Mouse (Mus musculus) limb, embryonic 14.5 days (tissue): ENCODE data around the gene Ddx39b. TPM values are rescaled to one million over a fixed set of nuclear protein-coding genes. Genes with fewer than 3 reads are reported as not detected.

ENCODE experiments used
- ATAC-seq: fragments of 200-750 bp; cut with Nextera tagmentation; 2 replicates; pipeline ENCODE4 v1.8.0; 2017; ENCODE audit warnings: low read depth, moderate number of reproducible peaks, moderate TSS enrichment; ENCODE audit not compliant: low FRiP score
- DNase-seq: peaks from one replicate; pipeline ENCODE4 v3.0.0-alpha.2; 2015; ENCODE audit warnings: low spot score
- H3K27ac ChIP-seq: fragments of 300-500 bp; sonication (generic); replicated peaks from 2 replicates; pipeline ENCODE4 v1.5.1; 2014; ENCODE audit warnings: low read depth, mild to moderate bottlenecking, low read length, moderate library complexity, mixed read lengths
- H3K27me3 ChIP-seq: fragments of 300-500 bp; sonication (generic); 2 replicates; pipeline ENCODE4 v1.6.1; 2014; ENCODE audit warnings: low read length, mixed read lengths; ENCODE audit not compliant: control insufficient read depth, insufficient read depth
- H3K36me3 ChIP-seq: fragments of 300-500 bp; sonication (generic); 2 replicates; pipeline ENCODE4 v1.6.1; 2014; ENCODE audit warnings: mild to moderate bottlenecking, low read length, moderate library complexity, mixed read lengths; ENCODE audit not compliant: control insufficient read depth, insufficient read depth
- H3K4me1 ChIP-seq: fragments of 300-500 bp; sonication (generic); 2 replicates; pipeline ENCODE4 v1.6.1; 2014; ENCODE audit warnings: antibody characterized with exemption, low read length, mixed read lengths; ENCODE audit not compliant: control insufficient read depth, insufficient read depth
- H3K4me2 ChIP-seq: fragments of 300-500 bp; sonication (generic); replicated peaks from 2 replicates; pipeline ENCODE4 v1.6.1; 2014; ENCODE audit warnings: low read depth, mild to moderate bottlenecking, low read length, moderate library complexity; ENCODE audit not compliant: severe bottlenecking
- H3K4me3 ChIP-seq: fragments of 300-500 bp; sonication (generic); replicated peaks from 2 replicates; pipeline ENCODE4 v1.5.1; 2014; ENCODE audit warnings: low read length
- H3K9ac ChIP-seq: fragments of 300-500 bp; sonication (generic); 2 replicates; pipeline ENCODE4 v1.6.1; 2014; ENCODE audit warnings: mild to moderate bottlenecking, low read depth, low read length, moderate library complexity; ENCODE audit not compliant: severe bottlenecking
- H3K9me3 ChIP-seq: fragments of 300-500 bp; sonication (generic); 2 replicates; pipeline ENCODE4 v1.6.1; 2016; ENCODE audit warnings: low read length; ENCODE audit not compliant: control insufficient read depth
- POLR2A ChIP-seq: fragments of 200-500 bp; IDR thresholded peaks from 2 replicates; pipeline ENCODE4 v1.8.0; 2012; ENCODE audit warnings: inconsistent platforms, mild to moderate bottlenecking, moderate library complexity, borderline replicate concordance; ENCODE audit not compliant: insufficient read depth, insufficient read length; ENCODE audit errors: extremely low read depth
- WGBS: fragments of 180-500 bp; shearing (Covaris S2); extraction: QIAGEN DNeasy Blood & Tissue Kit; methylation state at CpG from one replicate; pipeline ENCODE4 v1.1.7; 2014; 5-methylcytosine and 5-hydroxymethylcytosine counted together
- polyA plus RNA-seq, 2 experiments: library from polyadenylated mRNA; depleted of rRNA in 1 of 2; stranded (reverse) in 1 of 2; unstranded in 1 of 2; fragments of >200 nt; fragmentation: Nextera tagmentation in 1 of 2; extraction: Ambion mirVana in 1 of 2; gene quantifications; 2 replicates each; pipeline versions ENCODE4 v1.2.1 to v1.2.3; 2012 to 2014

Gene Ddx39b
- polyA plus RNA-seq, 2 experiments = 416 to 877 TPM

DNA sequence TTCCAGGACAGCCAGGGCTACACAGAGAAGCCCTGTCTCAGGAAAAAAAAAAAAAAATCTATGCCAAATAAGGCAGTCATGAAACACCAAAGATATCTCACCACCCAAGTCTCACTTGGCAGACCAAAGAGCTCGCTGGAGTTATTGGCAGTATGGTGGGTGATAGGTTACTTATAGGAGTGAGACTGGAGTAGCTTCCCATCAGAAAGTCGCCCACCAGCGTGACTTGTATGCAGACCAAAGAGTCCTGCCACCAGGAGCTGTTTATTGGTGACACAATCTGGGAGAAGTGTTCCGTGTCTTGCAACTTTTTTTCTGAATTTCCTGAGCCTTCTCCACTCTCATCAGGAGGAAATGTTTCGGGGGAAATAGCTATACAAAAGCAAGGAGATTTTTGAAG is 1.8 kb upstream of the Ddx39b start:
- DNase-seq (no peak), ATAC-seq (no peak)
- Histone ChIP-seq H3K27ac (no peak overlapping the region), H3K4me3 (no peak overlapping the region), H3K4me2 (0 out of 2 replicates have a peak overlapping the region, but pooled peaks have one; percentile 5), H3K36me3 (peaks cover 18% of the 10 kb centered on the region), H3K4me1 (peaks cover 22% of the 10 kb centered on the region), H3K9ac (no peak overlapping the region), H3K9me3 (no peaks in the 10 kb centered on the region), H3K27me3 (no peaks in the 10 kb centered on the region)
- TF ChIP-seq POLR2A = no peak
- 76% methylated on average over 5 of the region's 5 CpGs for WGBS

DNA sequence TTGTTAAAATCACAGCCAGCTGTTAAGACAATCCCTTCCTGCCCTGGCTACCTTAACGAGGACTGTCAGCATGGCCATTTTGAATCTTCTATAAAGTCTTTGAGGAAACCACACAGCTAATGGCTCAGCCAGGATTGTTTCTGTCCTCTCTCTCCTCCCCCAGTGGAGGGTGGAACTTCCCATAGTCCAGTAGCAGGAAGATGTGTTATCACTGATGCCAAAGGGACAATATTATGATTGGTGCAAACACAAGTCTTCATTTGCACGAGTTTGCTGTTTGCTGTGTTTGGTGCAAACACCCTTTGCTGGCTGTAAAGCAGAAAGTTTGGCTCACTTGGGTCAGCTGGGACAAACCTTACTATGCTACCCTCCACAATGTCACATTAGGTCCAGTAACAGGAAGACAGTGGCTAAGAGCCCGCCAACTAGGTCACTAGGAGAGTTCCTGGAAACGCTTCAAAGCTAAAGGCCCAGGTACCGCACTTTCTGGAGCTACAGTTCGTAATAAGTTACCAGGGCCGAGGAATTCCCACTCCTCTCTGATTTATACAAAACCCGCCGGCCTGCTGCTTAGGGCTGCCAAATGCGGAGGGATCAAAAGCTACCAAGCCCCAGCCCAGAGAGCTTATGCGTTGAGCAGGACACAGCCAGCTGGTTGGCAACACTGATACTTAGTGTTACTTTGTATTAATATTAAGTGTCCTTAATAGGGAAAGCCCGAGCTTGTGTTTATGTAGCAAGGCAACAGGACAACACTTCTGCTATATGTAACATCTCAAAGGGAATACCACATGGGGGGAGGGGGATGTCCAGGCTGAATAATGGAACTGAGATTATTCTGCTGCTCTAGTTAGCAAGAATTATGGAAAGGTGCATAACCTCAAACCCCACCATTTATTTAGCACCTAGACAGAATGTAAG is 902 bp upstream of the Ddx39b start:
- H3K36me3 ChIP-seq = peaks cover 27% of the 10 kb centered on the region
- H3K9me3 ChIP-seq = no peaks in the 10 kb centered on the region
- DNase-seq (peak; percentile 35), ATAC-seq (peak; percentile 2; the same call in 1 of the 2 replicates)
- H3K4me2 ChIP-seq = peak overlapping the region; percentile 75
- H3K27me3 ChIP-seq = no peaks in the 10 kb centered on the region
- 23% methylated on average over 12 of the region's 12 CpGs for WGBS
- H3K27ac ChIP-seq = peak overlapping the region; percentile 98
- no peak for TF ChIP-seq POLR2A
- peak overlapping the region; percentile 100 for H3K9ac ChIP-seq
- peaks cover 21% of the 10 kb centered on the region for H3K4me1 ChIP-seq
- peak overlapping the region; percentile 100 for H3K4me3 ChIP-seq

DNA sequence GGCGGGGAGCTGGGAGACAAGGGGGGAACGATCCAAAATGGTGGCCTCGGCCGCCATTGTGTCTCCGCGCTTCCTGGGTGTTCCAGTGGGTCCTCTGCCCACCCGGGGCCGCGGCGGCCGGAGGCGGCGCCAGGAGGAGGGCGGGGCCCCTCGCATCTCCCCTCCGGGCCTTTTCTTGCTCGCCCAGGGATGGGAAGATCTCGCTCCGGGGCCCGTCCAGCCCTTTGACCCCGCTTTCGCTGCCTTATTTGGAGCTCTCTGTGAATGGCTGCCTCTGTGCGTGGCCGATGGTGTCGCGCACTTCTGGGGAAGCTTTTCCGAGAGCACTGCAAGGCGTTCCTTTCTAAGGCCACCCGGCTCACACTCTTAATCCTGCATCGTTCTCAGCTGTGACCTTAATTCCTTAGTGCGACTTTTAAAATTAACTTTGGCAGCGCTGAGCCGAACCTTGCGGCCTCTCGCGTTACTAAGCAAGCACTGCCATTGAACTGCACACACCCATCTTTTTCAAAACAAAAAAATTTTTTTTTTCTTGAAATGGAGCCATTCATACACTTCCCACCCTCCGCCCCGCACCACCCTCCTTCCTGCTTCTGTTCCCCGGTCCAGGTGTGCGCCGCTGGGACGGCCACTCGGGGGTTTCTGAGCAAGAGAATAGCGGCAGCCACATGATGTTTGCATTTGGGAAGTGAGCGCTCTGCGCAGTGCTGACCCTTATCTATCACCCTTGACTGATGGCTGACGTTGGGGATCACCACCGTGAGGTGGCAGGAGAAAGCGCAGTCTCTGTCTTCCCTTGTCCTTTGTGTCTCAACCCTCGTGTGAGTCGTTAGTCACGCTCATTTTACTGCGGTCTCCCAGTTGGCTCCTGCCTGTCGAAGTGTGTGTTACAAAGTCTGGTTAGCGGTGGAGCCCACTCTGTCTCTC is 732 bp downstream of the Ddx39b start:
- peak overlapping the region; percentile 100 for H3K9ac ChIP-seq
- H3K36me3 ChIP-seq = peaks cover 44% of the 10 kb centered on the region
- H3K27ac ChIP-seq = peak overlapping the region; percentile 98
- peak overlapping the region; percentile 75 for H3K4me2 ChIP-seq
- DNase-seq = peak; percentile 58
- no peaks in the 10 kb centered on the region for H3K27me3 ChIP-seq
- H3K9me3 ChIP-seq = no peaks in the 10 kb centered on the region
- TF ChIP-seq POLR2A = peak; percentile 49; the same call in 1 of the 2 replicates
- peak; percentile 32 for ATAC-seq
- WGBS = under 1% methylated on average over 48 of the region's 55 CpGs
- peaks cover 19% of the 10 kb centered on the region for H3K4me1 ChIP-seq
- H3K4me3 ChIP-seq = peak overlapping the region; percentile 100

DNA sequence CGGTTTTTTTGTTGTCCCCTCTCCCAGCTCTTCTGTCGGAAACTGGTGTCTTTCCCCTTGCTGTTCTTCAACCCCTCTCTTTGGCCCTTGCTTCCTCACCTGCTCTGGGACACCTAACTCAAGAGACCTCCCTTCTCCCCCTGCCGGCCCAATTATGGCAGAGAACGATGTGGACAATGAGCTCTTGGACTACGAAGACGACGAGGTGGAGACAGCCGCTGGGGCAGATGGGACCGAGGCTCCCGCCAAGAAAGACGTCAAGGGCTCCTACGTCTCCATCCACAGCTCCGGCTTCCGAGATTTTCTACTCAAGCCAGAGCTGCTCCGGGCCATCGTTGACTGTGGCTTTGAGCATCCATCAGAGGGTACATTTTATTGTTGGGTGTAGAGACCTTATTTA is 1.5 kb downstream of the Ddx39b start:
- Histone ChIP-seq H3K36me3 (peaks cover 52% of the 10 kb centered on the region), H3K9ac (peak overlapping the region; percentile 100), H3K4me3 (peak overlapping the region; percentile 100), H3K9me3 (no peaks in the 10 kb centered on the region), H3K27ac (peak overlapping the region; percentile 98), H3K4me2 (peak overlapping the region; percentile 75), H3K27me3 (no peaks in the 10 kb centered on the region), H3K4me1 (peaks cover 19% of the 10 kb centered on the region)
- 4% methylated on average over 16 of the region's 16 CpGs for WGBS
- no peak for ATAC-seq
- DNase-seq = peak; percentile 36
- TF ChIP-seq POLR2A = no peak

DNA sequence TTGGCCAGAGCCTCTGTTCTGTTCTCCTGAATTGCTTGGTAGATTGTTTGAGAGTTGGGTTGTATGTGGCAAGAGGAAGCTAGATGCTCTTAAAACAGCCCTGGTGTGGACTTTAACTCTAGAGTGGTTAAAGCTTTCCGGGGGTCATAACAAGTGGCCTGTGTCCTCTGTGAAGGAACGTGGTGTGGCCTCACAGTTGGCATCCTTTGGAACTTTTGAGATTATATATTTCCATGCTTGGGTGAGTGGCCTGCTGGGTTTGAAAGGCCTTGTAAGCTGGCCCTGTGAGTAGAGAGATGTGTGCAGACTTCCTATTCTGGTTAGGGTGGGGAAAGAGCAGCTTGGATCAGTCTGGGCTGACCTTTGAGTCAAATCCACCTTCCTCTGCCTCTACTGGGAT is 3.5 kb downstream of the Ddx39b start:
- DNase-seq (no peak), ATAC-seq (no peak)
- Histone ChIP-seq H3K36me3 (peaks cover 71% of the 10 kb centered on the region), H3K9ac (0 out of 2 replicates have a peak overlapping the region, but pooled peaks have one; percentile 100), H3K4me3 (peak overlapping the region; percentile 2), H3K4me2 (peak overlapping the region; percentile 75; the same call in 1 of the 2 replicates), H3K4me1 (peaks cover 19% of the 10 kb centered on the region), H3K27ac (no peak overlapping the region), H3K27me3 (no peaks in the 10 kb centered on the region), H3K9me3 (no peaks in the 10 kb centered on the region)
- TF ChIP-seq POLR2A = no peak
- WGBS = 77% methylated on average over 2 of the region's 2 CpGs
